Mouse (Mus musculus): ENCODE measurements around the gene Zdhhc1. TPM values are rescaled to one million over a fixed set of nuclear protein-coding genes. Genes with fewer than 3 reads are reported as not detected.

Zdhhc1 gene
- 0.43 to 0.49 TPM (median 0.48 TPM) in 3 replicates for total RNA-seq (2017)

DNA sequence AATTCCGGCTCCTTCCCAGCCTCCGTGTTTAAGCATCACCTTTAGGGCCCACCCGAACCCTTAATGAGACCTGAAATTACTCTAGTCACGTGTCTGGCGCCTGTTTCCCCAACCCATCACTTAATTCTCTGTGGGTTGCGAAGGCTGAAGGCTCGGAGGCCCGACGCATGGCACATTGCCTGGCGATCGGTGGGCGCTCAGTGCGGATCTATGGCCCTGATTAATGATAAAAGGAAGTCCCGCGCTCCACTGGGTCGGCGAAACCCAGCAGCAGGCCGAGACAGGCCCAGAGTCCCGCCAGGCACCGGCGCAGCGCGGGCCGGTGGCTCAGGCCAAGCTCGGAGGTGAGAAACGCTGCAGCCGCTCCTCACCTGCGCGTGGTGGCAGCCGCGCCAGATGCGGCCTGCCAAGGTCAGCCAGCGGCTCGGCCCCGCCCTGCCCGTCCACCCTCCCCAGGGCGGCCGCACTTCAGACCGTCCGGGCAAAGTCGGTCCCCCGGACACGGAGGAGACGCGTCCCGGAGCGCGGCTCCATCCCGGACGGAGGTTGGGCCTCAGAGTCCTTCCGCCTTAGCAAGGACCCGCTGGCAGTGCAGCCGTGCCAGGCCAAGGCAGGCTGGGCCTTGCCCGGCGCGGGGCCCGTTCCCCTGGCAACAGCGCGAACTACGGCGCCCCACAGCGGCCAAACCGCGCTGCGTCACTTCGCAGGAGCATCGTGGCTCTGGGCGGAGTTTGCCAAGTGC, at the start of gene Zdhhc1:
Zdhhc1 (minus strand) TSS at position 464 of the 742 bp plus-strand sequence.
- ATAC-seq (replicated peaks; ENCODE audit: insufficient number of reproducible peaks, low FRiP score, low TSS enrichment, poor library complexity, severe bottlenecking), result peak; percentile 74

DNA sequence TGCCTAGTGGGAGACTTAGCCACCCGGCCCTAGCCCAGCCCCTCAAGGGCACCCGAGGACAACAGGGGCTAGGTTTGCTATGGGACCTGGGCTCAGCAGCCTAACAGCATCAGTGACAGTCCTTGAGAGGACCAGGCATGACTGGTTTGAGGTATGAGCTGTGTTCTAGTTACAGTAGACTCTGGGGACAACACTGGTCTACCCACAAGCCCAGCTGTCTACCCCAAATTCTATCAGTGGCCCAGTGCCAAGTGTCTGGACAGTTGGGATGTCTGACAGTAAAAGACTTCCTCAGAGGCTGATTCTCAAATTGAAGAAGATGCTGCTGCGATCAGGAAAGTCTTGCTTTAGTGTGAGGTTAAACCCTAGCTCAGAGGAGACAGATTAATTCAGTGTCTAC, 48.5 kb upstream of the Zdhhc1 start:
- ATAC-seq (replicated peaks; ENCODE audit: insufficient number of reproducible peaks, low FRiP score, low TSS enrichment, poor library complexity, severe bottlenecking), result no peak

GRCm38 (mm10) chr8:105544544-105545205, 48.0 kb upstream of the Zdhhc1 start:
- ATAC-seq (replicated peaks; ENCODE audit: insufficient number of reproducible peaks, low FRiP score, low TSS enrichment, poor library complexity, severe bottlenecking), result no peak

DNA sequence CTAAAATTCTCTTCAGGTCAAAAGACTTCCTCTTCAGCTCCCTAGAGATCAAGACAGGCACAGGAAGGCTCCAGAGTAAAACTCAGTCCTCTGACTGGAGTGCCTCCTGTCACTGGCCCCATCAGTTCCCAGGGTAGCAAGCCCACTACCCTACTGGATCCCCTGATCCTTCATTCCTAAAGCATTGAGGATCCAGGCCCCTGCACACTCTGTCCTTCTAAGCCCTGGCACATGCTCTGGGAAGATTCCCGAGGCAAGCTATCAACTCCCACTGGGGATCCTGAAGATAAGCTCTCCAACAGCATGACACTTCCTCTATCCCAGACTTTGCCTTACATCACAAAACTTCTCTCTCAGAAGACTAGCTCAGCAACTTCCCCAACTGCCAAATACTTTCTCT, 47.0 kb upstream of the Zdhhc1 start:
- no peak for ATAC-seq (replicated peaks; ENCODE audit: insufficient number of reproducible peaks, low FRiP score, low TSS enrichment, poor library complexity, severe bottlenecking)

- no peak for ATAC-seq (replicated peaks; ENCODE audit: insufficient number of reproducible peaks, low FRiP score, low TSS enrichment, poor library complexity, severe bottlenecking)
Measured at GRCm38 (mm10) chr8:105542808-105543207, 46.1 kb upstream of the Zdhhc1 start.

DNA sequence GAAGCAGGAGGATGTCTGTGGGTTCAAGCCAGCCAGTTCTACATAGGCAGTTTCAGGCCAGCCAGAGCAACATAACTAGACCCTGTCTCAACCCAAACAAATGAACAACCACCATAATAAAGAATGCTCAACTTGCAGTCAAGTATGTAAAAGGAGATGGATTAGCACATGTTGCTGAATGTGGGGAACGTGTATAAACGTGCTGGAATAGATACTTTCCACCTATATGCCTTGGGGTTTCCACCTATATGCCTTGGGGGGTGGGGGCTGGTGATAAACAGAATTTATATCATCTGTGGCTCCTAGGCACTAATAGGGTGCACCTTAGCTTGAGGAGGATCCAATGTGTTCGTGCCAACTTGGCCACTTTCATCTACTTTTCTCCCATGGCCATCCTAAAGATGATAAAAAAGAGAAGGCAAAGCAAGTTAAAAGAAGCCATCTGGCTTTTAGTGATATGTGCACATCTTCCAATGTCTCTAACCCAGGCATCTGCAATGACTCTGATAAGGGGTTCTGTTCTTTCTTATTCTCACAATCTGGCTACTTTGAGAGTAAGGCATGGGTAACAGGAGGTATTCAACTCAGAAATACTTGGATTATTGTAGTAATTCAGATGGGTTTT, 45.4 kb upstream of the Zdhhc1 start:
- ATAC-seq (replicated peaks; ENCODE audit: insufficient number of reproducible peaks, low FRiP score, low TSS enrichment, poor library complexity, severe bottlenecking), result no peak

GRCm38 (mm10) chr8:105538940-105539339, 42.2 kb upstream of the Zdhhc1 start:
- no peak for ATAC-seq (replicated peaks; ENCODE audit: insufficient number of reproducible peaks, low FRiP score, low TSS enrichment, poor library complexity, severe bottlenecking)

DNA sequence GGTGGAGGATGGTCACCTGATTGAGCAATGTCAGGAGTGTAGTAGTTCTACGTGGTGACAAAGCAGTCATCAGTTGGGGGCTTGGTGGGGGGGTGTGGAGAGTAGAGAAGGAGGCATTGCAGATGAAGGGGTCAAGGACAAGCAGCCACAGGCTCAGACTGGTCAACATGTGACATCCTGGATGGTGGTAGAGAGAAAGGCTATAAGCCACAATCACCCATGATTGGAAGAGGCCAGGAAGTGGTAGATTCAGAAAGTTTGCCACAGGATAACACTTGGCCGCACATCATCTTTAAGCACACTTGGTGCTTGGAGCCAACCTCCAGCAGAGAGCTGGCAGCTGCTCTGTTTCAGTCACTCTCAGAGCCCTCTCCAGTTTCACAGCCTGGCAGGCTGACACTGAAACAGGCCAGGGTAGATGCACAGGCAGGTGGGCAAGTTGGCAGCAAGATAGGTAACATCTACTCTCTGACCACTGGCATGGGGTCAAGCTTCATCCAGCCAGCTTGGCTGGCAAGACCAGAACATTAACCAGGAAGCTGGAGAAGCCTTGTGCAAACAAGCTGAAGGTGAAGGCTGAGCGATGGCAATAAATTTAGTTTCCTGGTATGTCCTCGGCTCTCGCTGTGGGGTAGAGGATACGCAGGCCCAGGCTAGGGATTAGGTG, 40.4 kb upstream of the Zdhhc1 start:
- ATAC-seq (replicated peaks; ENCODE audit: insufficient number of reproducible peaks, low FRiP score, low TSS enrichment, poor library complexity, severe bottlenecking), result peak; percentile 25; the same call in 1 of the 2 replicates

DNA sequence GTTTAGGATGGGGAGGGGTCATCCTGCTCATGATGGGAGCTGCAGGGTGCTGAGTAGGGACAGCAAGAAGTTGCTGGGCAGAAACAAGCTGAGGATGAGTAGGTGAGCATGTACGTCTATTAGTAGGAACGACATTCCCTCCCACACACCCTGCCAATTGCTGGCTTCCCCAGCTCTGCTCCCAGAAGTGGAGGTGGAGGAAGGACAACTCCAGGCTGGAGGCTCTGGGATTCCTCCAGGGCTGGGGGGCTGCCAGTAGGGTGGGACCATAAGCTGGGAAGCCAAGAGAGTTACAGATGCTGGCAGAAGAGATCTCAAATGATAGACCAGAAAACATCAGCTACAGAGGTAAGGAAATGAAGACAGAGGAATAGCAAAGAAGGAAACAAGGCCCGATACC, 39.8 kb upstream of the Zdhhc1 start:
- ATAC-seq (replicated peaks; ENCODE audit: insufficient number of reproducible peaks, low FRiP score, low TSS enrichment, poor library complexity, severe bottlenecking), result no peak

DNA sequence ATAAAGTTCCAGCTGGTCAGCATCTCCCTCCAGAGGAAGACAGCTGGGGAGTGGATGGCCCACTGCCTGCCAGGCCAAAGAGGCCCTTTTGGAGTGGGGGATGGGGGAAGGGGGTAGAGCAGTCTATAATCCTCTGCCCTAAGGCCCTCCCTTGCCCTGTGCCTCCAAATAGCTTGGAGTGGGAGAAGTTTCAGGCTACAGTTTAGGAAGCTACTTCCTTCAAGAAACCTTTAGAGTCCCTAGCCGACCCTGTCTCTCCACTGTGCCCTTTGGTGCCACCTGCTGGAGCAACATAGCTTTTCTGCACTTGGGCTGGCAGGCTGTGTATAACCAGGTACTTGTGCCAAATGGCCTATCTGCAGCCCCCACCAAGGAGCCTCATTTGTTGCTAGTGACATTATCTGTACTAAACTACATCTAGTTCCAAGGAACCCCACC, 37.2 kb upstream of the Zdhhc1 start:
- ATAC-seq (replicated peaks; ENCODE audit: insufficient number of reproducible peaks, low FRiP score, low TSS enrichment, poor library complexity, severe bottlenecking), result peak; percentile 22

DNA sequence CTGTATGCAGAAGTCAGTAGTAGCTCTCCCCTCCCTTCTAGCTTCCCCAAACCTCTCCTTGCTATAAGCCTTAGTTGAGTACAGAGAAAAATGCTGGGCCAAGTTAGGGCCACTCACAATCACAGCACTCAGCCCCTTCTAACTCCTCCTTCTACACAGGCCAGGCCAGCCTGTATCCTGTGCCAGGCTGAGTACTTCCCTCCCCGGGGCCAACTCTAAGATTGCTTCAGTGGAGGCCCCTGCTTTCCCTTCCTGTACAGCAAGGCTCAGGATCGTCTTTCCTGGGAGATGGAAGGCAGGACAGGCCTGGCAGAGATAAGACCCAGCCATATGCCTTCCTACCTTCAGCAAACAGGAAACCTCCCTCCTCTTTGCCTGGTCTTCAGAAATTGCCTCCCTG, 36.7 kb upstream of the Zdhhc1 start:
- peak; percentile 25 for ATAC-seq (replicated peaks; ENCODE audit: insufficient number of reproducible peaks, low FRiP score, low TSS enrichment, poor library complexity, severe bottlenecking)

GRCm38 (mm10) chr8:105531774-105532173, 35.1 kb upstream of the Zdhhc1 start:
- ATAC-seq (replicated peaks; ENCODE audit: insufficient number of reproducible peaks, low FRiP score, low TSS enrichment, poor library complexity, severe bottlenecking), result no peak

DNA sequence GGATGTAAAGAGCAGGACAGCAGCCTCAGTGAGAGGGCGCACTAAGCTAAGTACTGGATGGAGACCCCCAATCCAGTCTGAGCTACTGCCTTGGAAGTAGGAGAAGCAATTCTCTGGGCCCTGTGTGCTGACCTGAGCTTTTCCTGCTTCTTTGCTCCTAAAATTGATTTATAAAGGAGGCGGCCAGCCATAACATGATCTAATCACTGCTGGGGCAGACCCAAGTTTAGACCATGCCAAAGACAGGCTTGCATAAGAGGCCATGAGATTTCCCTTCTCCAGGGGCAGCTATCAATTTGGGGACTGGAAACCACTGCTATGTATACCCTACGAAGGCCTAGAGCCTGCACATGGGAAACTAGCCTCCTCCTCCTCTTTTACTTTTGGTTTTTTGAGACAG, 32.6 kb upstream of the Zdhhc1 start:
- ATAC-seq (replicated peaks; ENCODE audit: insufficient number of reproducible peaks, low FRiP score, low TSS enrichment, poor library complexity, severe bottlenecking), result no peak

- ATAC-seq (replicated peaks; ENCODE audit: insufficient number of reproducible peaks, low FRiP score, low TSS enrichment, poor library complexity, severe bottlenecking), result no peak
Measured at GRCm38 (mm10) chr8:105528206-105528605, 31.5 kb upstream of the Zdhhc1 start.

GRCm38 (mm10) chr8:105527110-105527509, 30.4 kb upstream of the Zdhhc1 start:
- ATAC-seq (replicated peaks; ENCODE audit: insufficient number of reproducible peaks, low FRiP score, low TSS enrichment, poor library complexity, severe bottlenecking), result no peak

DNA sequence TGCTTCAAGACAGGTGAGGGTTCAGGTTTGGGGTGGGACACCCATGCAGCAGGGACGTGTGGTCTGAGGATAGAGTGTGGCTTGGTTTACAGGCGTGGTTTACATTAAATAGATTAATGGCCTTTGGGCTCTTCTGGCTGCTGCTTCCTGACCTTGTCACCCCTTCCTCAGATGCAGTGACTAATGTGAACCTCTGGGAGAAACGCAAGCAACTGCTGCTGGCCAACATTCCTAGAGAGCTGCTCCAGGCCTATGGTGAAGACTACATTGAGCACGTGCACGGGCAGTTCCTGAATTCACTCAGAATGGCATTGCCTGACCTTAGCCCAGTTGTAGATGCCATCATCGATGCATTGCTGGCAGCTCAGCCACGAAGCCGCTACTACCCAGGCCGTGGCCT, 26.2 kb upstream of the Zdhhc1 start:
- no peak for ATAC-seq (replicated peaks; ENCODE audit: insufficient number of reproducible peaks, low FRiP score, low TSS enrichment, poor library complexity, severe bottlenecking)

- no peak for ATAC-seq (replicated peaks; ENCODE audit: insufficient number of reproducible peaks, low FRiP score, low TSS enrichment, poor library complexity, severe bottlenecking)
Measured at GRCm38 (mm10) chr8:105521995-105522769, 25.5 kb upstream of the Zdhhc1 start.

DNA sequence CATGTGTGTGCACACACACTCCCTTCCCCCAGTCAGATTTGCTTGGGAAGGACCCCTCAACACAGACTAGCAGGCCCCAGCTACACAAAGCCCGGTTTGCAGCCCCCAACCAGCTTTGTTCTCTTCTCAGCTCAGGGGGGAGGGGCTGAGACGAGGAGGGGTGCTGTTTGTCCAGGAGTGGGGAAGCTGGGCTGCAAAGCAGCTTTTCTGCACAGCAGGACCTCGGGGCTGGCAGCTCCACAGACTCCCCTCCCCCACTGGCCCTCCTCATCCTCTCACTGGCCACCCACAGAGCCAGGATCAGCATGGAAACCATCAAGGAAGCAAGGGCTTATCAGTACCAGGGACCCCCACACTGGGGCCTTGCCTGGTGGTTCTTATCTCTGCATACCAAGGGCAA, 24.4 kb upstream of the Zdhhc1 start:
- no peak for ATAC-seq (replicated peaks; ENCODE audit: insufficient number of reproducible peaks, low FRiP score, low TSS enrichment, poor library complexity, severe bottlenecking)

GRCm38 (mm10) chr8:105520521-105520920, 23.8 kb upstream of the Zdhhc1 start:
- ATAC-seq (replicated peaks; ENCODE audit: insufficient number of reproducible peaks, low FRiP score, low TSS enrichment, poor library complexity, severe bottlenecking), result no peak

All from monocyte, adult 5-6 weeks (primary cell).